Mouse (Mus musculus) testis, adult 2 months (tissue): ENCODE measurements around the gene Epsti1.

Source experiments
- CTCF ChIP-seq: fragments of 200-500 bp; IDR thresholded peaks from 2 replicates; pipeline ENCODE4 v1.5.1; 2012; ENCODE audit warnings: low read depth, mild to moderate bottlenecking, inconsistent platforms, low read length, moderate library complexity; ENCODE audit not compliant: control insufficient read depth, insufficient read depth, insufficient replicate concordance
- POLR2A ChIP-seq: fragments of 200-500 bp; IDR thresholded peaks from 2 replicates; pipeline ENCODE4 v1.6.1; 2012; ENCODE audit warnings: low read depth, mild to moderate bottlenecking, inconsistent platforms, low read length, moderate library complexity; ENCODE audit not compliant: control insufficient read depth

GRCm38 (mm10) chr14:78016398-78016797 is 112.4 kb downstream of the Epsti1 start:
- TF ChIP-seq CTCF (no peak), POLR2A (no peak)
